Mouse (Mus musculus): ENCODE measurements at regions not wholly inside any gene's neighbourhood (a gene's known extent, or its start where the extent isn't known, plus 50 kb on each side); places are given as distances from the start of the nearest gene placed in this dataset.

- intact Hi-C loops (cut with DNase I) = no loop called here
- DNase-seq = no peak
These were observed 250.6 kb upstream of the Gli3 start for GRCm38 (mm10) chr13:15212353-15212850.

GRCm38 (mm10) chr13:15221322-15221721 lies 241.7 kb upstream of the Gli3 start:
- intact Hi-C loops (cut with DNase I) = no loop called here
- no peak for DNase-seq

DNA sequence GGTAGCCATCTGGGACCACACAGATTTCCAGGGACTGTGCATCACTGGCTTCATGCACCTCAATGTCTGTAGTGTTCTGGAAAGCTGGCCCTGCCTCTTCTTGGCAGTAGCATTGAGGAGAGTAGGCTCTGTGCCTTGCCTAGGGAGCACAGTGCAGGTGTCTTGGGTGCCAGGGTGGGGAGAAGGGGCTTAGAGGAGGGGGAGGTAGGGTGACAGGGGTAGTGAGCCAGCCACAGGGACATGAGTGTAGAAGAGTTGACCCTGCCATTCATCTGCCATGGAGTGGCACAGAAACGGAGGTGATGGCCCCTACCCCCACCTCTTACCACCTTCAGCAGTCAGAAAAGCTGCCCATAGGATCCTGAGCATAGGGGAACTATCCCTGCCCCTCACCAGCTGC lies 235.4 kb upstream of the Gli3 start:
- intact Hi-C loops (cut with DNase I) = no loop called here

More for the DNA sequence above, 235.4 kb upstream of the Gli3 start:
- no peak for DNase-seq

Data from gastrocnemius, postnatal 36 days (tissue).